Mouse (Mus musculus) ES-E14 (cell line): ENCODE data around the gene Pelo. TPM values are rescaled to one million over a fixed set of nuclear protein-coding genes. Genes with fewer than 3 reads are reported as not detected.
A peak's percentile ranks its signal among the peaks of the same experiment; 100 is the strongest.

ENCODE experiments used
- DNase-seq: peaks from one replicate; pipeline ENCODE4 v3.0.0-alpha.2; 2013; ENCODE audit warnings: low read depth, low spot score
- H3K27ac ChIP-seq: 2 replicates; pipeline ENCODE4 v1.5.1; 2012; ENCODE audit warnings: low read depth, mild to moderate bottlenecking, low read length, moderate library complexity, mixed read lengths; ENCODE audit not compliant: poor library complexity, insufficient read depth, severe bottlenecking
- H3K36me3 ChIP-seq: 2 replicates; pipeline ENCODE4 v1.6.1; 2012; ENCODE audit warnings: mild to moderate bottlenecking, low read length, moderate library complexity, mixed read lengths; ENCODE audit not compliant: control insufficient read depth, poor library complexity, insufficient read depth, severe bottlenecking
- H3K4me1 ChIP-seq, 2 experiments: fragments of 150-350 bp in 1 of 2; sonication (generic) in 1 of 2; 2 replicates each; pipeline ENCODE4 v1.6.1; 2012; ENCODE audit warnings: low read length in 2 of 2, mild to moderate bottlenecking in 1 of 2, mixed read lengths in 1 of 2; ENCODE audit not compliant: control insufficient read depth in 2 of 2, insufficient read depth in 2 of 2, poor library complexity in 1 of 2
- H3K4me3 ChIP-seq, 2 experiments: fragments of 150-350 bp in 1 of 2; sonication (generic) in 1 of 2; 2 replicates each; pipeline ENCODE4 v1.5.1; 2012; ENCODE audit warnings: low read length in 2 of 2, low read depth in 1 of 2, mild to moderate bottlenecking in 1 of 2, mixed read lengths in 1 of 2; ENCODE audit not compliant: insufficient read depth in 1 of 2, poor library complexity in 1 of 2, severe bottlenecking in 1 of 2
- H3K9ac ChIP-seq: 2 replicates; pipeline ENCODE4 v1.6.1; 2012; ENCODE audit warnings: low read depth, mild to moderate bottlenecking, low read length, mixed read lengths; ENCODE audit not compliant: poor library complexity, insufficient read depth, severe bottlenecking
- H3K9me3 ChIP-seq: fragments of 150-350 bp; sonication (generic); 2 replicates; pipeline ENCODE4 v1.6.1; 2012; ENCODE audit warnings: low read depth, mild to moderate bottlenecking, low read length; ENCODE audit not compliant: control insufficient read depth, insufficient read depth
- CHD2 ChIP-seq: IDR thresholded peaks from 2 replicates; pipeline ENCODE4 v1.6.1; 2014; ENCODE audit warnings: mild to moderate bottlenecking, low read depth, low read length, inconsistent platforms
- HCFC1 ChIP-seq: IDR thresholded peaks from 2 replicates; pipeline ENCODE4 v1.6.1; 2012; ENCODE audit warnings: low read length, inconsistent platforms, borderline replicate concordance; ENCODE audit not compliant: insufficient read depth
- MAFK ChIP-seq: IDR thresholded peaks from 2 replicates; pipeline ENCODE4 v1.6.1; 2014; ENCODE audit warnings: mild to moderate bottlenecking, low read depth, low read length, inconsistent platforms; ENCODE audit not compliant: insufficient read depth
- ZC3H11A ChIP-seq: IDR thresholded peaks from 2 replicates; pipeline ENCODE4 v1.6.1; 2012; ENCODE audit warnings: low read depth, mild to moderate bottlenecking, inconsistent platforms, low read length, borderline replicate concordance
- ZNF384 ChIP-seq: IDR thresholded peaks from 2 replicates; pipeline ENCODE4 v1.6.1; 2012; ENCODE audit warnings: low read depth, low read length, inconsistent platforms
- in situ Hi-C, 2 experiments: fragments of 600-800 bp; cut with MboI; formaldehyde crosslinking; loops; one replicate each; pipeline ENCODE4 v1.15.1; 2025; ENCODE audit warnings: low sequenced_read_pairs in 2 of 2, inconsistent platforms in 1 of 2; ENCODE audit not compliant: unreplicated experiment in 2 of 2
- total RNA-seq: library from RNA; depleted of rRNA; stranded (reverse); fragments of 300-350 nt; gene quantifications from 2 replicates; pipeline ENCODE4 v1.2.3, GENCODE M21; 2012

Gene Pelo
- total RNA-seq, 1 experiment = 24.1 TPM

GRCm38 (mm10) chr13:115096965-115097364 lies 7.0 kb upstream of the Pelo start:
- TF ChIP-seq MAFK = no peak
- no peak for TF ChIP-seq HCFC1
- no peak for TF ChIP-seq ZC3H11A
- no peak for TF ChIP-seq ZNF384
- TF ChIP-seq CHD2 = no peak
- Histone ChIP-seq H3K9me3 (no peaks in the 10 kb centered on the region), H3K4me3 (no peak overlapping the region), H3K4me1 (peaks cover 0 to 4% of the 10 kb centered on the region in 2 experiments; a peak in 1 of 4 replicates), H3K9ac (no peak overlapping the region), H3K27ac (no peak overlapping the region), H3K36me3 (no peaks in the 10 kb centered on the region)
- in situ Hi-C loops = no loop called here
- DNase-seq = no peak

GRCm38 (mm10) chr13:115096216-115096615 lies 6.2 kb upstream of the Pelo start:
- TF ChIP-seq ZNF384 = no peak
- TF ChIP-seq MAFK = no peak
- no peak for TF ChIP-seq HCFC1
- TF ChIP-seq CHD2 = no peak
- TF ChIP-seq ZC3H11A = no peak
- no peak overlapping the region for H3K27ac ChIP-seq
- no peak for DNase-seq
- no peaks in the 10 kb centered on the region for H3K36me3 ChIP-seq
- no peak overlapping the region for H3K9ac ChIP-seq
- peaks cover 0 to 6% of the 10 kb centered on the region in 2 experiments; a peak in 1 of 4 replicates for H3K4me1 ChIP-seq
- no peaks in the 10 kb centered on the region for H3K9me3 ChIP-seq
- in situ Hi-C loops = no loop called here
- no peak overlapping the region for H3K4me3 ChIP-seq

- H3K4me1 ChIP-seq = peaks cover 0 to 8% of the 10 kb centered on the region in 2 experiments; a peak in 1 of 4 replicates
- no peak for TF ChIP-seq CHD2
- TF ChIP-seq HCFC1 = no peak
- TF ChIP-seq ZC3H11A = no peak
- no peak for TF ChIP-seq MAFK
- TF ChIP-seq ZNF384 = no peak
- no peak overlapping the region for H3K9ac ChIP-seq
- in situ Hi-C loops = no loop called here
- H3K36me3 ChIP-seq = no peaks in the 10 kb centered on the region
- no peak overlapping the region for H3K27ac ChIP-seq
- no peak for DNase-seq
- no peak overlapping the region for H3K4me3 ChIP-seq
- no peaks in the 10 kb centered on the region for H3K9me3 ChIP-seq
These were observed 5.4 kb upstream of the Pelo start for GRCm38 (mm10) chr13:115095392-115095791.

GRCm38 (mm10) chr13:115091511-115091910 lies 1.5 kb upstream of the Pelo start:
- no peak for TF ChIP-seq ZNF384
- no peak for TF ChIP-seq CHD2
- TF ChIP-seq MAFK = no peak
- no peak for TF ChIP-seq ZC3H11A
- TF ChIP-seq HCFC1 = no peak
- no peak overlapping the region for H3K27ac ChIP-seq

GRCm38 (mm10) chr13:115090977-115091445 lies 1.0 kb upstream of the Pelo start:
- H3K9ac ChIP-seq = no peak overlapping the region
- H3K4me3 ChIP-seq = peak overlapping the region in 1 of 2 experiments; percentile 70; a peak in 3 of 4 replicates
- H3K27ac ChIP-seq = no peak overlapping the region; the same call in 1 of the 2 replicates
- no peak for TF ChIP-seq ZNF384
- no peak for DNase-seq
- in situ Hi-C loops = no loop called here
- peaks cover 10% of the 10 kb centered on the region for H3K36me3 ChIP-seq
- no peaks in the 10 kb centered on the region for H3K9me3 ChIP-seq
- peaks cover 0 to 12% of the 10 kb centered on the region in 2 experiments; a peak in 1 of 4 replicates for H3K4me1 ChIP-seq

More at GRCm38 (mm10) chr13:115091511-115091910, 1.5 kb upstream of the Pelo start:
- in situ Hi-C loops = no loop called here
- H3K4me3 ChIP-seq = no peak overlapping the region
- H3K36me3 ChIP-seq = peaks cover 9% of the 10 kb centered on the region
- peaks cover 0 to 14% of the 10 kb centered on the region in 2 experiments; a peak in 1 of 4 replicates for H3K4me1 ChIP-seq
- H3K9me3 ChIP-seq = no peaks in the 10 kb centered on the region
- DNase-seq = no peak
- no peak overlapping the region for H3K9ac ChIP-seq
